Mouse (Mus musculus) testis, adult 2 months (tissue): Measurements from ENCODE around the gene Bicd2.

Source experiments
- CTCF ChIP-seq: fragments of 200-500 bp; IDR thresholded peaks from 2 replicates; pipeline ENCODE4 v1.5.1; 2012; ENCODE audit warnings: low read depth, mild to moderate bottlenecking, inconsistent platforms, low read length, moderate library complexity; ENCODE audit not compliant: control insufficient read depth, insufficient read depth, insufficient replicate concordance
- POLR2A ChIP-seq: fragments of 200-500 bp; IDR thresholded peaks from 2 replicates; pipeline ENCODE4 v1.6.1; 2012; ENCODE audit warnings: low read depth, mild to moderate bottlenecking, inconsistent platforms, low read length, moderate library complexity; ENCODE audit not compliant: control insufficient read depth

- TF ChIP-seq POLR2A (no peak), CTCF (no peak)
Measured at GRCm38 (mm10) chr13:49433268-49434029, 92.1 kb downstream of the Bicd2 start.
